Mouse (Mus musculus): ENCODE measurements around the gene Sergef.

DNA sequence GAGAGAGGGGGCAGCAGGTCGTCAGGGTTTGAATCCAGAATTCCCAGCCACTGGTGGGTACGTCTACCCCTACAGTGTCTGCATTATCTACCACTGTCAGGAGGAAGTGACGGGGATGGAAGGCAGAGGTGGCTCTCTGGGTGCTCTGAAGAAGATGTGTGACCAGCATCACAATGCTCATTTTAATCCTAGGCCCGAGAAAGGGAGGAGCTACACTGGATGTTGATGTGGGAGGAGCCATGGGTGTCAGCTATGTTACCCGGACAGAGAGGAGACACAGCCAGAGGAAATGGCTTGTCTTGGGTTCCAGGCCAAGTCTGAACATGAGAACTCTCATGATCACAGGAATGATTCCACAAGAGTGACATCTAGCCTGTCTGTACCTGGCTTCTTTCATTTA is 122.4 kb downstream of the Sergef start:
- no peak for TF ChIP-seq CTCF (IDR thresholded peaks at IDR 0.05; ENCODE audit: low read depth, low read length)
- no peak for TF ChIP-seq GATA1 (IDR thresholded peaks at IDR 0.05; ENCODE audit: borderline replicate concordance, low read length)
- TF ChIP-seq TAL1 (conservative IDR thresholded peaks at IDR 0.05; ENCODE audit: low read depth, low read length) = no peak

Measured in G1E (cell line).